Mouse (Mus musculus): ENCODE results near the gene E130308A19Rik.

The E130308A19Rik gene

DNA sequence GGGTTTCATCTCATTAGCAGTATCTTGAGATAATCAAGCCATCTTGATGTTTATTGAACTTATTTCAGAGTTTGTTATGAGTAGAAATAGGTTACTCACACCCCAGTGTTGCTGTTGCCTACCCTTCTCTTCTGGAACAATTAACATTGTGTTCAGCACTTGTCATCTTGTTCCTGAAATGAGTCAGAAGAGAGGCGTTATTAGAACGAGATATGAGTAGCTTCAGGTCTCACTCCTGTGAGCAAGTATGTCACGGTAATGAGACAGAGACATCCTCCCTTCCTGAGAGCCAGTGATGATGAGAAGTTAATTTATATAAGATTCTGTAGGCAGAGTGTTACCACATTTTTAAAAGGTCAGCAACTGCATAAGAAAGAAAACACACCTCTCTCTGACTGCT lies 56.5 kb downstream of the E130308A19Rik start:
- no peak for DNase-seq (ENCODE audit: low spot score in 2 of 2)

DNA sequence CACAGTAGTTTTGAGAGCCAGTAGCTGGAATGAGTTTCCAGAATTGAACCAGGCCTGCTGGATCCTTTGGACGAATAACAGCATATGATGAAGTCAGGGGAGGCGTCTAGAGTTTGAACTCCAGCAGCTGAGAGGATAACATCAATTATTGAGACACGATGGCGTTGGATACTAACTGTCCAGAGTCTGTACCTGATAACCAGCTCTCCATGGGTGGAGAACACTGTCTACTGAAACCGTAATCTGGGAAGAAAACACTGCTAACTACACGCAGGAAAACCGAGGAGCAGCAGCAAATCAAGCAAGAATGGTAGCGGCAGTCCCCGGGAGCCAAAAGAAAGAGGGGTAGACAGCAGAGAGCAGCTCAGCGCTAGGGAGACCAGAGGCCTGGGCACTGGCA lies 56.9 kb downstream of the E130308A19Rik start:
- no peak for DNase-seq (ENCODE audit: low spot score in 2 of 2)

DNA sequence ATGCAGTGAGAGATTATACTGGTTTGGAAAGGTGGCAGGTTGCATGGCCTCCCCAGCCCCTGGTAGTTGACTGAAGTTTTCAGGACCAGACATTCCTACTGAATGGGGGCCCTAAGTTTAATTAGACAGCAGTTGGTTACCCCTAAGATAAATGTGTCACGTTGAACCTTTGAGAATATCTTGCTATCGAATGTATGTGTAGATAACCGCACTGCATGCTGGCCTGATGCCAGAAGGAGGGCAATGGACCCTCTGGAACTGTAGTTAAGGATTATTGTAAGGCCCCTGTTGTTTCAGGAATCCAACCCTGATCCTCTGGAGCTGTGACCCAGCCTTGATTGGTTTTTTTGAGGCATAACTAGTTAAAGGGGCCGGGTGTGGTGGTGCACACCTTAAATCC lies 58.3 kb downstream of the E130308A19Rik start:
- DNase-seq (ENCODE audit: low spot score in 2 of 2) = no peak

- DNase-seq (ENCODE audit: low spot score in 2 of 2) = no peak
Measured at GRCm38 (mm10) chr4:59686716-59687115, 60.7 kb downstream of the E130308A19Rik start.

DNA sequence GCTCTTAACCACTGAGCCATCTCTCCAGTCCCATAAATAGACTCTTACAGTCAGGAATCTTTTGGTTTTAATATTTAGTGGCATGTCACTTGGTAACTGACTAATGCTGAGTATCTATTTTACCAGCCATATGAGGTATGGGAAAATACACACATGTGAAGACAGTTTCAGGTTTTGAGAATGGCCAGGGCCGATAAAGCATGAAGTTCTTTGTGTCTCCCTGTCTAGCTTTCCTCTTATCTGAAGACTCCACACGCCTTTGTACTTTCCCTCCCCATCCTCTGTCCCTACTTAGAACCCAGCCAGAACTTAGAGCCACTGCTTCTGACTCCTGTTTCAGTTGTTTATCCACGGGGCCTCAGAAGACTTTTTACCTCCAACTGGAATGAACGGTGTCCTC lies 63.0 kb downstream of the E130308A19Rik start:
- no peak for DNase-seq (ENCODE audit: low spot score in 2 of 2)

DNA sequence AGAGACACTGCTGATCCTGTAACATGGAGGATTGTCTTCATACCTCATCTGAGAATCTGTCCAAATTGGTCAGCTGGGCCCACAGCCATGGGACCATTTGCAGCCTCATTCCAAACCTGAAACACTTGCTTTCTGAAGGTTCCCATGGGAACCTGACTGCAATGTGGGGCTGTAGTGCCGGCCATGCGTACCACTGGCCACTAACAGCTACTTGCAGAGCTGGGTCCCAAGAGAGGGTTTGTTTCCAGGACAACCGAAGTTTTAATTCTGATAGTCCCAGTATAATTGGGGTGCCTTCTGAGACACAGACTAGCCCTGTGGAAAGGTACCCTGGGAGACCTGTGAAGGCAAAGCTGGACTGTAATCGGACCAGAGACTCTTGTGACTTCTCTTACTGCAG lies 64.1 kb downstream of the E130308A19Rik start:
- no peak for DNase-seq (ENCODE audit: low spot score in 2 of 2)

- no peak for DNase-seq (ENCODE audit: low spot score in 2 of 2)
Measured at GRCm38 (mm10) chr4:59696846-59697245, 70.8 kb downstream of the E130308A19Rik start.

DNA sequence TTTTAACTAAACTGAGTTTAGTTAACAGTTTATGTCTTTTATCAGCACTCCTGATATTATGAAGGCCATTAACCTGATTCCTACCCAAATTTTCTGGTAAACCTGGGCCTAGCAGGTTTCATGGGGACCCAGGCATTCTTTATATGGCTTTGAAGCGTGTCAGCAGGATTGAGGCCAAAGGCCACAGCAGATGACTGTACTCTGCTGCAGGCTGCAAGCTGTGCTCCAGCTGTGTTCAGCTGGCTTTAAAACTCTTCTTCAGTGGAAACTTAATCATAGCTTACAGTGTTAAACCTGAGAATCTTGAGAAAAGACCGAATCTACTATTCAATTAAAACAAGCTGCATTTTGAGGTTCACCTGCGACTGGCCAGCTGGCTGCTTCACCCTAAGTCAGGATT lies 71.9 kb downstream of the E130308A19Rik start:
- no peak for DNase-seq (ENCODE audit: low spot score in 2 of 2)

DNA sequence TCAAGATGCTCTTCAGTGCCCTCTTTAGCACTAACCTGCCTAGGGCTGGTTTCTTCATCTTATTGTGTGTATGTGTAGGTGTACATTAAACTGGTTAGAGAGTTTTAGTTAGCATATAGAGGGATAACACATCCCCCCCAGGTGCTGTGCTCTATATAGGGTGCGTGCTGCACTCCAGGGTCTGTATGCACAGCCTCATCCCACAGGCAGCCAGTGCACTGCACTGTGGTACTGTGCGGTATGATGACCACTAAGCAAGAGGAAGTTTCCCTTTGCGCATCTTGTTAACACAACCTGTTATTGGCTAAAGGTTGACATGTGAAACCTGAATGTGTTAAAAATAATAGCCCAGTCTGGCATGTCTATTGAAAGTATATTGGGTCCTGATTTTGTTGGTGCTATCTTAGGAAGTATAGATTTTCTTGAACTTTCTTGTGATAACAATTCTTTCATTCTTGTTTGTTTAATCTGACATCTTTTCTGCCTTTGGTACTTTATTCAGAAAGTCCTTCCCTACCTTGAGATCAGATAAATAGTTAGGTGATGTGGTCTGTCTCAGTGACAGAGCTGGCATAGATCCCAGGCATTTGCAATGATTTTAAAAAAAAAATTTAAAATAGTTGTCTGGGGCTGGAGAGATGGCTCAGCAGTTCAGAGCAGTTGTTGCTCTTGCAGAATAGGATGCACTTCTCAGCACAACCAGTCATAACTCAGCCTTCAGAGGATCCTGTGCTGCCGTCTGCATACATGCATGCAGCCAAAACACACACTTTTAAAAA lies 73.2 kb downstream of the E130308A19Rik start:
- DNase-seq (ENCODE audit: low spot score in 2 of 2) = no peak

- DNase-seq (ENCODE audit: low spot score in 2 of 2) = no peak
Measured at GRCm38 (mm10) chr4:59709321-59709720, 83.3 kb downstream of the E130308A19Rik start.

DNA sequence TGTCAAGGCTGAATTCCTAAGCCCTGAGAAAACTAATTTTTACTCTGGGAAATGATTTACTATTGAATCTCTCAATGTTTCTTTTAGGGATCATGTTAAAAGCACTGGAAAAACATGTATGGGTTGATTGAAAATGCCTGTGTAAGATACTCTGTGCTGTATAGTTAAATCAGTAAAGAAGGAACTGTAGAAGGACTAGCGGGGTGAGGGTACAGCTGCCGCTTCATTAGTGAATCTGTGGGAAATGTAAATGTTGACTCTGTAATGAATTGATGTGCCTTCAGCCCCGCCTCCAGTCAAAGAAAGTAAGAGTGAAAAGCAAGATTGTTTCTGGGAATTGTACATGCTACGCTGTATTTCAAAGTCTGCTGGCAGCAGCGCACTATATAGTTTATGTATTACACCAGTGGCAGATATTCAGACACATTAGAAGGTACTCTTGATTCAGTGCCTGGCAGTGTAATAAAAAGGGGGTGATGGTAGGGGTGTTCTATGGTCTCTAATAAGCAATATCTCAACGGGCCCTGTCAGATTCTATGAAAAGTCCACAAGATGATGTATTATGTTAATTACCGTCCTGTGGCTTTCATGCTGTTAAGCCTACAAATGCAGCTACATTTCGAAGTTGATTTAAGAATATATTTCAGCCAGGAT lies 84.9 kb downstream of the E130308A19Rik start:
- DNase-seq (ENCODE audit: low spot score in 2 of 2) = no peak

GRCm38 (mm10) chr4:59712451-59712850 lies 86.4 kb downstream of the E130308A19Rik start:
- no peak for DNase-seq (ENCODE audit: low spot score in 2 of 2)

GRCm38 (mm10) chr4:59712955-59713354 lies 86.9 kb downstream of the E130308A19Rik start:
- DNase-seq (ENCODE audit: low spot score in 2 of 2) = no peak

DNA sequence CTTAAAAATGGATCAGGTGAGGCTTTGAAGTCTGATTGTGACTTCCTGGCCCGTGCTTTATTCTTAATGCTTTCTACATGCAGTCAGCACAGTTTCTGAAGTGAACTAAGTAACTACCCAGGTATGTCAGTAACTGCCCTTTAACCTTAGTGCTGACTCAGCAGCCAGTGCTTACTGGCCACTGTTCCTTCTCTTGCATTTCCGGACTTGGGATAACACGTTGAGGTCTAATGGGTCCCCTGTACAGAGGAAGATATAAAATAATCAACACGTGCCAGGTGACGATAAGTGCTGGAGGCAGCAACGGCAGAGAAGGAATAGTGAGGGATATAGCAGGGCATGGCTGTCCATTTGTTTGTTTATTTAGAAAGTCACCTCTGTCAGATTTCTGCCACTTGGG lies 88.5 kb downstream of the E130308A19Rik start:
- no peak for DNase-seq (ENCODE audit: low spot score in 2 of 2)

DNA sequence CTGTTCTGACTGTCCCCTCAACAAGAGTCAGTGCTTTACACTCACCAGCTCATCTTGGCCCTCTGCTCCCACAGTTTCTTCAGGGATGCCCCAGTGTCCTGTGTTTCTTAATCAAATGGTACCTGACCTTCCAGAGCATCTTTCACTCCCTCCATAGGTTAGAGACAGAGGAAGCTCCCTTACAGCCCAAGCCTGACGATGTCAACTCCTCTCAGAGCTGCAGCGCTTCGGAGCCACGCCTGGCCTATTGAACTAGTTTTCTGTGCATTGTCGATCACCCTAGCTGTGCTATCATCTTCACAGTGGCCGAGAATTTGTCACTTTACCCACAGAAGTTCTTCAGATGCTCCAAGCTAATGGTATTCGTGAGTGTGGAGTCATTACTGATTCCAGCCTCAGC lies 88.9 kb downstream of the E130308A19Rik start:
- DNase-seq (ENCODE audit: low spot score in 2 of 2) = no peak

GRCm38 (mm10) chr4:59715531-59715930 lies 89.5 kb downstream of the E130308A19Rik start:
- no peak for DNase-seq (ENCODE audit: low spot score in 2 of 2)

GRCm38 (mm10) chr4:59717349-59717748 lies 91.3 kb downstream of the E130308A19Rik start:
- no peak for DNase-seq (ENCODE audit: low spot score in 2 of 2)

GRCm38 (mm10) chr4:59718542-59718941 lies 92.5 kb downstream of the E130308A19Rik start:
- no peak for DNase-seq (ENCODE audit: low spot score in 2 of 2)

GRCm38 (mm10) chr4:59719481-59720355 lies 93.7 kb downstream of the E130308A19Rik start:
- DNase-seq (ENCODE audit: low spot score in 2 of 2) = no peak

DNA sequence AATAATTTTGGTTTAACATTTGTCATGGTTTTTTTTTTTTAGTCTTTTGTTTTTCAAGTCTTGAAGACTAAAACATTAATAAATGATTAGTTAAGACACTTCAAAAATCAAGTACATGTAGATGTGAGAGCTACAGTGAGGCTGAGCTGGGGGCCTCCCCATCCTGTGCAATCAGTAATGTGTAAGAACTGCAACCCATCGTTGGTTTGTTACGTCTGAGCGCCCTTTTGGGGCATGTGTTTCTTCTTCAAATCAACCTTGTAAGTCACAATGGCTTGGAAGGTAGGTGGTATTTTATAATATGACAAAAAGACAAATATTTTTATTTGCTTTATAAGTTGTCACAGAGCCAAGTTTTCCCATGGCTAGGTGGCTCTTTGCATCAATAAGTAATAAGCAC lies 95.8 kb downstream of the E130308A19Rik start:
- DNase-seq (ENCODE audit: low spot score in 2 of 2) = no peak

GRCm38 (mm10) chr4:59725579-59725978 lies 99.6 kb downstream of the E130308A19Rik start:
- no peak for DNase-seq (ENCODE audit: low spot score in 2 of 2)

DNA sequence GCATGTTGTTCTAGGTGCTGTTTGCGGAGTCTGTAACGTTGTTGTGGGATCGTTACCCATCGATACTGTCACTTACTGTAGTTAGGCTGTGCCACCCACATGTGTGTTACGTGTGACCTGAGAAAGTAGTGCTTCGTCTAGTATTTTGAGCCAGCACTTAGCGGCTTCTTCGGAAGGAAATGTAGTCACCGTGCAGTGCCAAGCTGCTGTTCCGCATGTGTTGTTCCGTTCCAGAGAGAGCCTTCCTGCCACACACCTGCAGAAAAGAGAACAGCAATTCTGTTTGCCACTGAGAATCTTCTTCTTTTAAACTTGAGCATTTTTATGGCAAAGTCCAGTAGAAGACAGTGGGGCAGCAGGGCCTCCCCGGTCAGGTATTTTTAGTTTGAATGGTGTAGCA lies 100.5 kb downstream of the E130308A19Rik start:
- DNase-seq (ENCODE audit: low spot score in 2 of 2) = no peak
